Mouse (Mus musculus) C2C12 (cell line): ENCODE data around the gene Cdh5.

ENCODE experiments used
- CTCF ChIP-seq: IDR thresholded peaks from one replicate; pipeline ENCODE4 v1.5.1; 2011; ENCODE audit not compliant: control insufficient read depth, insufficient read depth, insufficient read length
- MYOG ChIP-seq: IDR thresholded peaks from one replicate; pipeline ENCODE4 v1.6.1; 2011; ENCODE audit not compliant: control insufficient read depth, insufficient read length; ENCODE audit errors: extremely low read depth

DNA sequence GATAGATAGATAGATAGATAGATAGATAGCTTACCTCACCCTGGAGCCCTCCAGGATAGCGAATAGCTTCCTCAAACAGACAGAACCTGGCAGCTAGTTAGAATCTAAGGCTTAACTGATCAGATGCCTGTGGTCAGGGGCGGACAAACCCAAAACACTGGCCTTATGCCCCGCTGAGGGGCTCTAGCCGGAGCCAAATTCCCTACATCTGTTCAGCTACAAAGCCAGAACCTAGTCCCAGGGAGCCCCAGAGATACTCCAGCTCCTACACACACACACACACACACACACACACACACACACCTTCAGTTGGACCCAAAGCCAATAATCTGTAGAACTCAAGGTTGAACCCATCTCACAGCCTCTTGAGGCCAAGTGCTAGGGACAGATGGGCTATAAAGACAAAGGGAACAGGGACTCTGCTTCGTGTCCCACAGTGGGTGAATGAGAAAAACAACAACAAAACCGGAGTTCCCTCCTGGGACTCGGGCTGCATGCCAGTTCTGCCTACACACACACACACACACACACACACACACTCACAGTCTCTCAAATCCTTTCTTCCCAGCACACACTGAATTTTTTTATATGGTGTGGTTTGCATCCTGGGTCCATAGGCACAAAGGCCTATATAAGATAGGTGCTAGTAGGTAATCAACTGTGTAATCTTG, 5.0 kb downstream of the Cdh5 start:
- TF ChIP-seq CTCF (no peak), MYOG (no peak)
